Mouse (Mus musculus) megakaryocyte-erythroid progenitor cell, adult 5-6 weeks (primary cell): ENCODE results near the gene Mcl1. TPM values are rescaled to one million over a fixed set of nuclear protein-coding genes. Genes with fewer than 3 reads are reported as not detected.
A peak's percentile ranks its signal among the peaks of the same experiment; 100 is the strongest.
"Not testable (repeated sequence)": the region's sequence is repeated elsewhere in the genome, so short reads cannot be mapped to it uniquely, and the experiment has no call there.

ENCODE experiments used
- ATAC-seq: replicated peaks from 2 replicates; pipeline ENCODE4 v1.8.0; 2016; ENCODE audit warnings: mild to moderate bottlenecking, inconsistent platforms; ENCODE audit not compliant: severe bottlenecking, poor library complexity, low FRiP score, low TSS enrichment
- total RNA-seq, 2 experiments: library from RNA; stranded (forward) in 1 of 2; stranded (reverse) in 1 of 2; fragments of 200-1000, 215-1000 nt in 1 of 2; fragments of >200 nt in 1 of 2; fragmentation: Nextera tagmentation in 1 of 2; gene quantifications; 2 replicates each; pipeline ENCODE4 v1.2.3; 2014 to 2017

The Mcl1 gene
- total RNA-seq, 2 experiments from 2014 or later, result 78.6 to 107 TPM

- ATAC-seq, result peak; percentile 75
Observed at GRCm38 (mm10) chr3:95645313-95646235, 13.0 kb upstream of the Mcl1 start.

GRCm38 (mm10) chr3:95648016-95648415 lies 10.6 kb upstream of the Mcl1 start:
- ATAC-seq, result no peak

GRCm38 (mm10) chr3:95650276-95651032 lies 8.1 kb upstream of the Mcl1 start:
- ATAC-seq, result no peak

GRCm38 (mm10) chr3:95651033-95651373 lies 7.6 kb upstream of the Mcl1 start:
- no peak for ATAC-seq

- ATAC-seq, result no peak
Observed at GRCm38 (mm10) chr3:95651391-95652203, 7.0 kb upstream of the Mcl1 start.

- ATAC-seq, result peak; percentile 73
Observed at GRCm38 (mm10) chr3:95652204-95652811, 6.3 kb upstream of the Mcl1 start.

- no peak for ATAC-seq
Observed at GRCm38 (mm10) chr3:95652871-95653270, 5.7 kb upstream of the Mcl1 start.

GRCm38 (mm10) chr3:95653473-95654034 lies 5.0 kb upstream of the Mcl1 start:
- ATAC-seq, result no peak

GRCm38 (mm10) chr3:95654371-95654770 lies 4.2 kb upstream of the Mcl1 start:
- ATAC-seq, result not testable (repeated sequence)

- no peak for ATAC-seq
Observed at GRCm38 (mm10) chr3:95655437-95655836, 3.2 kb upstream of the Mcl1 start.

- ATAC-seq, result no peak
Observed at GRCm38 (mm10) chr3:95657108-95657507, 1.5 kb upstream of the Mcl1 start.

GRCm38 (mm10) chr3:95657711-95658110 lies 877 bp upstream of the Mcl1 start:
- no peak for ATAC-seq

GRCm38 (mm10) chr3:95658868-95659712 lies 502 bp downstream of the Mcl1 start:
- ATAC-seq, result peak; percentile 12; the same call in 1 of the 2 replicates

GRCm38 (mm10) chr3:95659948-95660347 lies 1.4 kb downstream of the Mcl1 start:
- no peak for ATAC-seq

- no peak for ATAC-seq
Observed at GRCm38 (mm10) chr3:95660788-95661478, 2.3 kb downstream of the Mcl1 start.

- 0 out of 2 replicates have a peak, but pooled peaks have one; percentile 0 for ATAC-seq
Observed at GRCm38 (mm10) chr3:95661945-95662715, 3.5 kb downstream of the Mcl1 start.
